Mouse (Mus musculus): ENCODE results near the gene 2810006K23Rik.

2810006K23Rik gene

GRCm38 (mm10) chr5:124387932-124388331 is 60.0 kb downstream of the 2810006K23Rik start:
- DNase-seq (ENCODE audit: low read depth in 1 of 2, low spot score in 2 of 2): no peak
